Mouse (Mus musculus): ENCODE results near the gene Cdh18. TPM values are rescaled to one million over a fixed set of nuclear protein-coding genes. Genes with fewer than 3 reads are reported as not detected.
"Not testable (repeated sequence)": the region's sequence is repeated elsewhere in the genome, so short reads cannot be mapped to it uniquely, and the experiment has no call there.

Cdh18 gene
- polyA plus RNA-seq, 1 experiment, result 13.0 TPM

GRCm38 (mm10) chr15:23134950-23135715 is 586.3 kb downstream of the Cdh18 start:
- H3K4me3 ChIP-seq (ENCODE audit: insufficient read depth, low read length), result no peak overlapping the region
- no peak overlapping the region for H3K27ac ChIP-seq (ENCODE audit: insufficient read depth, low read length)
- TF ChIP-seq POLR2A (IDR thresholded peaks at IDR 0.05; ENCODE audit: extremely low read depth, insufficient read depth, low read length), result no peak
- TF ChIP-seq CTCF (IDR thresholded peaks at IDR 0.05; ENCODE audit: extremely low read depth, insufficient read depth, low read length), result no peak
- no peaks in the 10 kb centered on the region for H3K4me1 ChIP-seq (ENCODE audit: control insufficient read depth, insufficient read depth, low read length)

- no peak overlapping the region for H3K27ac ChIP-seq (ENCODE audit: insufficient read depth, low read length)
- H3K4me3 ChIP-seq (ENCODE audit: insufficient read depth, low read length), result no peak overlapping the region
- no peaks in the 10 kb centered on the region for H3K4me1 ChIP-seq (ENCODE audit: control insufficient read depth, insufficient read depth, low read length)
- TF ChIP-seq CTCF (IDR thresholded peaks at IDR 0.05; ENCODE audit: extremely low read depth, insufficient read depth, low read length) (no peak), POLR2A (IDR thresholded peaks at IDR 0.05; ENCODE audit: extremely low read depth, insufficient read depth, low read length) (no peak)
These were observed 588.1 kb downstream of the Cdh18 start for GRCm38 (mm10) chr15:23136971-23137370.

- not testable (repeated sequence) for H3K4me1 ChIP-seq (ENCODE audit: control insufficient read depth, insufficient read depth, low read length); H3K4me3 ChIP-seq (ENCODE audit: insufficient read depth, low read length); H3K27ac ChIP-seq (ENCODE audit: insufficient read depth, low read length)
These were observed 594.1 kb downstream of the Cdh18 start for GRCm38 (mm10) chr15:23142907-23143306.

GRCm38 (mm10) chr15:23155883-23156282 is 607.1 kb downstream of the Cdh18 start:
- no peaks in the 10 kb centered on the region for H3K4me1 ChIP-seq (ENCODE audit: control insufficient read depth, insufficient read depth, low read length)
- no peak overlapping the region for H3K27ac ChIP-seq (ENCODE audit: insufficient read depth, low read length)
- no peak overlapping the region for H3K4me3 ChIP-seq (ENCODE audit: insufficient read depth, low read length)
- TF ChIP-seq POLR2A (IDR thresholded peaks at IDR 0.05; ENCODE audit: extremely low read depth, insufficient read depth, low read length) (no peak), CTCF (IDR thresholded peaks at IDR 0.05; ENCODE audit: extremely low read depth, insufficient read depth, low read length) (no peak)

- Histone ChIP-seq H3K4me3 (ENCODE audit: insufficient read depth, low read length) (no peak overlapping the region), H3K27ac (ENCODE audit: insufficient read depth, low read length) (no peak overlapping the region), H3K4me1 (ENCODE audit: control insufficient read depth, insufficient read depth, low read length) (no peaks in the 10 kb centered on the region)
- TF ChIP-seq CTCF (IDR thresholded peaks at IDR 0.05; ENCODE audit: extremely low read depth, insufficient read depth, low read length), result no peak
- TF ChIP-seq POLR2A (IDR thresholded peaks at IDR 0.05; ENCODE audit: extremely low read depth, insufficient read depth, low read length), result no peak
These were observed 616.0 kb downstream of the Cdh18 start for GRCm38 (mm10) chr15:23164869-23165268.

- H3K27ac ChIP-seq (ENCODE audit: insufficient read depth, low read length), result no peak overlapping the region
- TF ChIP-seq CTCF (IDR thresholded peaks at IDR 0.05; ENCODE audit: extremely low read depth, insufficient read depth, low read length) (no peak), POLR2A (IDR thresholded peaks at IDR 0.05; ENCODE audit: extremely low read depth, insufficient read depth, low read length) (no peak)
These were observed 625.8 kb downstream of the Cdh18 start for GRCm38 (mm10) chr15:23174623-23175022.

GRCm38 (mm10) chr15:23212068-23212467 is 663.2 kb downstream of the Cdh18 start:
- Histone ChIP-seq H3K4me1 (ENCODE audit: control insufficient read depth, insufficient read depth, low read length) (no peaks in the 10 kb centered on the region), H3K27ac (ENCODE audit: insufficient read depth, low read length) (no peak overlapping the region), H3K4me3 (ENCODE audit: insufficient read depth, low read length) (no peak overlapping the region)
- no peak for TF ChIP-seq CTCF (IDR thresholded peaks at IDR 0.05; ENCODE audit: extremely low read depth, insufficient read depth, low read length)
- no peak for TF ChIP-seq POLR2A (IDR thresholded peaks at IDR 0.05; ENCODE audit: extremely low read depth, insufficient read depth, low read length)

More at GRCm38 (mm10) chr15:23174623-23175022, 625.8 kb downstream of the Cdh18 start:
- no peaks in the 10 kb centered on the region for H3K4me1 ChIP-seq (ENCODE audit: control insufficient read depth, insufficient read depth, low read length)
- H3K4me3 ChIP-seq (ENCODE audit: insufficient read depth, low read length), result no peak overlapping the region

- no peaks in the 10 kb centered on the region; the same call in 1 of the 2 replicates for H3K4me1 ChIP-seq (ENCODE audit: control insufficient read depth, insufficient read depth, low read length)
- H3K4me3 ChIP-seq (ENCODE audit: insufficient read depth, low read length), result no peak overlapping the region
- no peak for TF ChIP-seq POLR2A (IDR thresholded peaks at IDR 0.05; ENCODE audit: extremely low read depth, insufficient read depth, low read length)
- TF ChIP-seq CTCF (IDR thresholded peaks at IDR 0.05; ENCODE audit: extremely low read depth, insufficient read depth, low read length), result no peak
- no peak overlapping the region; the same call in 1 of the 2 replicates for H3K27ac ChIP-seq (ENCODE audit: insufficient read depth, low read length)
These were observed 681.8 kb downstream of the Cdh18 start for GRCm38 (mm10) chr15:23230616-23231015.

- H3K4me1 ChIP-seq (ENCODE audit: control insufficient read depth, insufficient read depth, low read length), result no peaks in the 10 kb centered on the region
- no peak for TF ChIP-seq CTCF (IDR thresholded peaks at IDR 0.05; ENCODE audit: extremely low read depth, insufficient read depth, low read length)
- no peak for TF ChIP-seq POLR2A (IDR thresholded peaks at IDR 0.05; ENCODE audit: extremely low read depth, insufficient read depth, low read length)
- no peak overlapping the region for H3K27ac ChIP-seq (ENCODE audit: insufficient read depth, low read length)
- no peak overlapping the region for H3K4me3 ChIP-seq (ENCODE audit: insufficient read depth, low read length)
These were observed 709.1 kb downstream of the Cdh18 start for GRCm38 (mm10) chr15:23257751-23258440.

GRCm38 (mm10) chr15:23278421-23278820 is 729.6 kb downstream of the Cdh18 start:
- no peak overlapping the region for H3K4me3 ChIP-seq (ENCODE audit: insufficient read depth, low read length)
- H3K4me1 ChIP-seq (ENCODE audit: control insufficient read depth, insufficient read depth, low read length), result no peaks in the 10 kb centered on the region
- TF ChIP-seq CTCF (IDR thresholded peaks at IDR 0.05; ENCODE audit: extremely low read depth, insufficient read depth, low read length) (no peak), POLR2A (IDR thresholded peaks at IDR 0.05; ENCODE audit: extremely low read depth, insufficient read depth, low read length) (no peak)
- H3K27ac ChIP-seq (ENCODE audit: insufficient read depth, low read length), result no peak overlapping the region

Measured in cortical plate, adult 2 months (tissue).